Mouse (Mus musculus) adrenal gland, postnatal 4 days (tissue): Measurements from ENCODE around the gene Tufm. TPM values are rescaled to one million over a fixed set of nuclear protein-coding genes. Genes with fewer than 3 reads are reported as not detected.
"Not testable (repeated sequence)": the region's sequence is repeated elsewhere in the genome, so short reads cannot be mapped to it uniquely, and the experiment has no call there.

ENCODE experiments used
- DNase-seq, 2 experiments: peaks; one replicate each; pipeline ENCODE4 v3.0.0; 2021 to 2022; ENCODE audit warnings: low spot score in 2 of 2, mixed read lengths in 2 of 2
- total RNA-seq, 2 experiments: library from RNA; stranded (reverse); gene quantifications; 2 replicates each; pipeline ENCODE4 v1.2.3; 2021

Gene Tufm
- total RNA-seq, 2 experiments from 2014 or later, result 158 to 166 TPM

DNA sequence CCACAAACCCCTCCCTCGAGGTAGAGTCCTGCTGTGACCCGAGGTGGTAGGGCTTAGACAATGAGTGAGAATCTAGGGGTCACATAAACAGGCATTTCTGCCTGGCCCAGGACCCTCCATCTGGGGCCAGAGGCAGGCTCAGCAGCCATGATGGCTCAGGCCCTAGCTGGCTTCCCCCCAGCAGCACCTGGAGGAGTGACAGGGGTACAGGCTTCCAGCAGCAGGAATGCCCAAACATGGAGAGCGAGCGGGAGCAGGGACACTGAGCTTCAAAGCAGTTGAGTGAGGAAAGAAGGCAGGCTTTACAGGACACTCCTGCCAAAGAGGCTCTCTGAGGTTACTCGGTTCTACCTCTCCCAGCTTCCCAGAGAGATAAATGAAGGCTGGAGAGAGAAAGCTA is 22.3 kb upstream of the Tufm start:
- no peak for DNase-seq

DNA sequence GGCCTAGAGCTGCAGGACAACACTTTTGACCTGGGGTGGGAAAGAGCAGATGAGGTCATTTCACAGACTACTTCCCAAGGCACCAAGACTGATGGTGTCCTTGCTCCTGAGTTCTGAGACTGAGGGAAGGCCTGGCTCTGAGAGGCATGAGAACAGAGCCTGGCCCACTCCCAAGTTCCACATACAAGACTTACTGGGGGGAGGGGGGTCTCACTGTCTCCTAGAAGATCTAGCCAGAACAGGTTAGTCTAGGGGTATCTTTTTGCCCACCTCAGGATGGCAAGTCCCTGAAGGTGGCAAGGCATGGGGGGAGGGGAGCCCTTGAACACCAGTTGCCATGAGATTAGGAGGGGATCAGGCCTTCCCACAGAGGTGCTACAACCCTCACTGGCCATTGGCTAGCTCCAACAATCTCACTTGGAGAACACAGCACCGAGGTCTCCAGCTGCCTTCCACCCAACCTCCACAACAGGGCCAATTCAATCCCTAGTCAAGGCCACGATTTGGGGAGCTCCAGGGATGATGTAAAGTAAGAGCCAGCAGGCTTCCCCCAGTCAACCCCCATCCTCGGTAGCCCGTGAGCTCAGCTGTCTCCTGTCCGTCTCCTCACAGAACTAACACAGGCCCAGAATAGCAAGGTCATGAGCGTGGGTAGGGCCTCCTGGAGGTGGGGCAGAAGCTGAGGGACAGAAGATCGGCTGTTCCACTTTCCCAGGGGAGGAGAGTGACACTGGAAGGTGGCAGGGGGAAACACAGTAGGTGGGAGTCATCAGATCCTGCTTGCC is 21.7 kb upstream of the Tufm start:
- DNase-seq, result no peak

- no peak for DNase-seq
Observed at GRCm38 (mm10) chr7:126466116-126466515, 21.0 kb upstream of the Tufm start.

DNA sequence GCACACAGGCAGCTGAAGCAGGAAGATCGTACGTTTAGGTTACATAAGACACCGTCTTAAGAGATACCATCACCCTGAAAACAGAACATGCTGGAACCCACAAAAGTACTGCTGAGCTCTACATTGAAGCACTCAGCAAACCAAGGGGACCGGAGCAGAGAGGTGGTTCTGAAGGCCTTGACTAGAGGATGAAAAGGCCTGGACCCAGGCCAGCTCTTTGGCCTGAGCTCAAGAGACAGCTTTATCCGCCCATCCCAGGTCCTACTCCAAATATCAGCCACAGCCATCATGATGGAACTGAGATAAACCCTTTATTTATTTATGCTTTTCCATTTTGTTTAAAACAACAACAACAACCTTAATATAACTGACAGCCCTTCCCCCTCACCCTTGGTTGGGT is 20.5 kb upstream of the Tufm start:
- DNase-seq, result no peak

- DNase-seq, result no peak
Observed at GRCm38 (mm10) chr7:126467271-126467670, 19.9 kb upstream of the Tufm start.

GRCm38 (mm10) chr7:126467834-126468627 is 19.1 kb upstream of the Tufm start:
- DNase-seq, result no peak

DNA sequence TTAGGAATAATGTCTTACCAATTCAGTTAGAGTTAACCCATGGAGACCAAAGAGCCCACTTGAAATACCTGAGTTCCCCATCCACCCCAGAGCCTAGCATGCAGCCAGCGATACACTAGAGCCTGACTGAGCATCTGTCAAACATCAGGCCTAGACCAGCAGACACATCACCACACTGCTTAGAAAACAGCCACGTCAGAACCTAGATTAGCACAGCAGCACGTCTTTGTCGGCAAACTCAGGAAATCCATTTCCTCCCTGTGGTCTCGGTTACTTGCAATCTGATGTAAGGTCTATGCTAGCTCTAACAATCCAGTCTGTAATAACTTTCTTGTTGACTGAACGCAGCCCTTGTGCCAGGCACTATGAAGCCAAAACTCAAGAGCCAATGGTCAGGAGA is 17.1 kb upstream of the Tufm start:
- DNase-seq, result no peak

DNA sequence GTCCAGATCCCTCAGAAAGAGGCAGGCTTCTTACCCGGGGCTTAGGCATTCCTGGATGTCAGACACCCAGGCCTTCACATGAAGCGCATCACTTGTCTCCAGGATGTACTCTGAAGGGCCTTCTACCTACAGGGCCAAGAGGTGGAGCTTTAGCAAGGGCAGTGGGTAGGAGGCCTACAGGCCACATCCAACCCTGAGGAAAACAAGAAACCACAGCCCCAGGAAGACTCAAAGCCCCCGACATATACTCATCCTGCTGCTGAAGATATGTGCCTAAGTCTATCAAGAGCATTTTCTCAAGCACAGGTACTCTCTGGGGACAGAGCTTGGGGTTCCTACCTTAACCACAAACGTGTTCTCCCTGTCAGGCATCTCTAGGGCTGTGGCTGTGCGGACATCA is 15.8 kb upstream of the Tufm start:
- DNase-seq, result no peak

DNA sequence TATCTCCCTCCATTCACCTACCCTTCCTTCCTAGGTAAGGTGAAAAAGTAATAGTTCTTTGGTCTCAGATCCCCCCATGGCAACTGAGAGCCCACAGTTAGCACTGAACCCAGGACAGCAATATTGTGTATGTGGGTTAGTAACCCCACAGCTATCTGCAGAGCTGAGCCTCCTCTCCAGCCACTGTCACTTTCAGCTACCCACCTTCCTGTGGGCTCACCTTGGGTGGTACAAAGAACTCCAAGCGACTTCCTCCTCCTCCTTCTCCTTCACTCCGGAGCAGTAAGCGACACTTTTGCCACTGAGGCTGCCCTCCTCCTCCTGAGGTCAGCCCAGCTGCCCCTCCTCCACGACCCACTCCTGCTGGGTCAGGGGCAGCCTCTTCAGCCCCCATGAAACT is 15.3 kb upstream of the Tufm start:
- DNase-seq, result no peak

DNA sequence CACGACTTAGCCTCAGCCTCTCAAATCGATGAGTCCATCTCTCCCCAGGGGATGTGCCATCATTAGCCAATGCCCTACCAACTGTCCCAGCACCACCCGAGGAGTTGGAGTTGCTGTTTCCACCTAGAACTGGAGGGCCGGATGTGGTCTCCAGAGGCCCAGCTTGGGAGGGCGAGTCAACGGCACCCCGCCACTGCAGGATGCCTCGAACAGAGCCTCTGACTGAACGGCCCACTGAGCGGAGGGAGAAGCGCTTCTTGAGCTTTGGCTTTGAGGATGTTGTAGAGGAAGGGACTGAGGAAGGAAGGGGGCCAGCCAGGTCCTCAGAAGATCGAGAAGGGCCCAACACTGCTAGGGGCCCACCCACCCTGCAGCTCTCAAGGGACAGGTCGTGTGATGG is 14.9 kb upstream of the Tufm start:
- DNase-seq, result no peak

- no peak for DNase-seq
Observed at GRCm38 (mm10) chr7:126472713-126473112, 14.4 kb upstream of the Tufm start.

- DNase-seq, result no peak
Observed at GRCm38 (mm10) chr7:126473470-126474086, 13.6 kb upstream of the Tufm start.

GRCm38 (mm10) chr7:126474486-126474955 is 12.6 kb upstream of the Tufm start:
- no peak for DNase-seq

- peak; percentile 62 to 78 for DNase-seq
Observed at GRCm38 (mm10) chr7:126474993-126475581, 12.1 kb upstream of the Tufm start, which contains the start of gene Sh2b1. Gene Sh2b1 (minus strand): TSS chr7:126475424.

DNA sequence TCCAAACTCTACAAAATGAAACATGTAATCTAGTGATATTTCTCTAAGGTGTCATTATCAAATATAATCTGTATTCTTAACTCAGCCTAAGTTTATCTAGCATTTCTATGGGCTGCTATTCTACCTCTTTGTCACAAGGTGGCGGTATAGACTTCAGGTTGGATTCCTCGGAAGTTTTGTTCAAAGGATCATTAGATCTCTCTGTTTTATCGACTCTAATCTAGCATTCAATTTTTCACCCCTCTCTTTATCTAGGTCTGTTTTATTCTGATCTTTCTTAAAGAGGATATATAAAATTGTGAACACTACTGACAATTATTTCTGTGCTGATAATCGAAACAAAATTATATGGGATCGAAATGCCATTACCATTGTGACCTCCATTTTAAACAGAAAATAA is 5.5 kb upstream of the Tufm start:
- DNase-seq, result no peak

DNA sequence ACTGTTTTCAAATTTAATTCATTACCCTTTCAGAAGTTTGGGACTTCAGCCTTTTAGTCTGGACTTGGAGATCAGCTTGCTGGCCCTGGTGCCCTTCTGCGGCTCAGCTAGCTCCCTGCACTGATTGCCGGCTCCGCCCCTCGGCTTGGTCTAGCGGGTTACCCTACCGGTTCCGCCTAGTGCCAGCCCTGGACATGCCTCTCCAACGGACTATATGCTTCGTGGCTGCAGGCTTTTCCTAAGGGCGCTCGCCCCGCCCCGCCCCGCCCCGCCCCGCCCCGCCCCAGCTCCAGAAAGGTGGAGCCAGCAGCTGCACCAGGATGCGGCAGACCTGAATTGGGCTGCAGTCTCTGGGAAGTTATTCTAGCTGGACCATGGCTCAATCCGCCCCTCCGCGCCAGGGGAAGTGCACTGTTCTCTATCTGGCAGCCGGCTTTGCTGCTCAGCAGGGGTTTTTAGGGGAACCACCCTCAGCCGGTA is 4.7 kb upstream of the Tufm start:
- DNase-seq, result peak; percentile 68 to 78

- not testable (repeated sequence) for DNase-seq
Observed at GRCm38 (mm10) chr7:126487617-126488385, 640 bp downstream of the Tufm start.

GRCm38 (mm10) chr7:126491005-126491404 is 3.8 kb downstream of the Tufm start:
- no peak for DNase-seq

DNA sequence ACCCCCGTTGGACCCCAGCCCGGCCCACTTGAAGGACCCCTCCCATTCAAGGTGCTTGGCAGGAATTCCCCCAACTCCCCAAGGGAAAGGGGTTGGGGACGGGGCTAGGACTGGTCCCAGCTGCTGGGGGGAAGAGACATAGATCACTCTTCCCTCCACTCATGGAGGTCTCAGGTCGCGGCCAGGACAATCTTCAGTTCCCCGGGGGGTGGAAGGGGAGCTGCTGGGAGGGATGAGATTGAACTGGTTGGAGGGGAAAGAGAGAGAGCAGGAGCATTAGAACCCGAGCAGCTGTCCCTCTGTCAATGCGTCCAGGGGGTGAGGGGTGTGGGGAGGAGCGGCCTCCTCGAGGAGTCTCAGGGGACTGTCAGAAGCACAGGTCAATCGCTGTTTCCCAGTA is 4.8 kb downstream of the Tufm start:
- DNase-seq, result no peak

DNA sequence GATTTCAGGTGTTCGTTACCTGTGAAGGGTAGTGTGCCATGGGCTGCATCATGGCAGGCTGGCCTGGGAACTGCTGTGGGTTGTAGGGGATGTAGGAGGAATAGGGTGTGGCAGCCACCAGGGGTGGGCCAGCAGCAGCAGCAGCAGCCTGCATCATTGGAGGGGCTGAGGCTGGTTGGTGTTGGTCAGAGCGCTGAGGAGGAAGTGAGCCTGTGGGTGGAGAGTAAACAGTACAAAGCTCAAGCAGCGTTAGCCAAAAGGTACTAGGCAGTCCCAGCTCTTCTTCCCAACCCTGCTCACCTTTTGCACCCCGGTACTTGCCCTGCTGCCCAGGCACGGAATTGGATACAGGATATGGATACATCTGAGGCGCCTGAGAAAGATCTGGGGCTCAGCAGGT is 7.0 kb downstream of the Tufm start:
- no peak for DNase-seq

- no peak for DNase-seq
Observed at GRCm38 (mm10) chr7:126496475-126496874, 9.3 kb downstream of the Tufm start.
